Mouse (Mus musculus): ENCODE measurements at regions not wholly inside any gene's neighbourhood (a gene's known extent, or its start where the extent isn't known, plus 50 kb on each side); places are given as distances from the start of the nearest gene placed in this dataset.

DNA sequence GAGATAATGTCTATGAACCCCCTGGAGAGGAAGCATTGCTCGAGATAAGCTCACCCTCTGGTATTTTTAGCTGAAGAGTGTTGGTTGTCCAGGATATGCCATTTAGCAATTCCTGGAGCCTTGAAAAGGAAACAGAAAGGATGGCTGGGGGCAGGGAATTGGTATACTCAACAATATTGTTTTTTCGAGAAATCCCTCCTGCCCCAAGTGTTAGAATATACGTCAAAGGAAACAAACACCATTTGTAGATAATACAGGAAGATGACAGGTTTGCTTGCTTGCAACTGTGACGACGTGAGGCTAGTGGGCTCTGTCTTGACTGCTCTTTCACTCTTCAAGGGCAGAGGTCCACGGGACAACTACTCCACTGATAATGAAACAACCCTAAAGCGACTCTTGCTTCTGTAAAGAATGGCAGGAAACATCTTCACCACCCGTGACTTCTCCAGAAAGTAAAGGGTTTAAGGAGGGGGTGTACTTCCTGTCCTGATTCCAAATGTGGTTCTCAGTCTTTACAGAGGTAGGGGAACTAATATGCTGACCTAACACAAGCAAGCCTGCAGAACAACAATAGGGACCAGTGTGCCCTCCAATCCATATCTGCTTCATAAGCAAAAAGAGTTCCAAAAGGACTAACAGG, 270.3 kb downstream of the Ets1 start:
- ATAC-seq (ENCODE audit: poor library complexity, severe bottlenecking): peak; percentile 52

DNA sequence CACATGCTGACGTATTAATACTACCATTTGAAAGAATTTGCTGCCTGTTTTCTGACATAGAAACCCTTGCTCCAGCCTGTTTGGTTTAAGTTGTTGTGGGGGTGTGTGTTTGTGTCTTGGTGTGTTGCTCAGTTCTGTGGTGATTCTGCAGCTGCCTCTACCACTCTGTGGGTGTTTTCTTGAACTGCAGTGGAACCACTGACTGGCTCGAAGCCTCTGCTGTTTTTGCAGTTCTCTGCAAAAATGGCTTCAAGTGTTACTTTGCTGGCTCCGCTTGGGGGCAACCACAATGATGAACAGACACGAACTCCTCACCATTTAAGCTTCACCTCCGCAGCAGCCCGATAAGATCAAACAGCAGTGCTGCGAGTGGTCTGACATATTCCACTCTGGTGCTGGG, 274.6 kb downstream of the Ets1 start:
- ATAC-seq (ENCODE audit: poor library complexity, severe bottlenecking): peak; percentile 39

DNA sequence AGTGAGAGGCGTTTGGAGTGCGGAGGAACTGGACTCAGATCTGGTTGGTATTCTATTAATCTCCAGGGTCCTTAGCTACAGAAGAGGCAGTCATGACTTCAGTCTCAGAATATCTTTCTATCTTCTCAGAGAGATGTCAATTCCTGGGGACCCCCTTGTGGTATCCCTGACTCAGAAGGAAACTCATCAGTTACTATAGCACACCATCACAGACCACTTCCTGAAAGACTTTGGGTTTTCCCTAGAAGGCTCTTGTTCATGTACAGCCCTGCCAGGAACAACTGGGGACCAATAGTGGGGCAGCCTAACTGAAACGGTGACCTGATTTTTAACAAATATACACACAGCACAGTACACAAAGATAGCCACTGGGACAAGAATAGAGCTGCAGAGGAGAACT, 279.6 kb downstream of the Ets1 start:
- ATAC-seq (ENCODE audit: poor library complexity, severe bottlenecking): peak; percentile 35; the same call in 1 of the 2 replicates

DNA sequence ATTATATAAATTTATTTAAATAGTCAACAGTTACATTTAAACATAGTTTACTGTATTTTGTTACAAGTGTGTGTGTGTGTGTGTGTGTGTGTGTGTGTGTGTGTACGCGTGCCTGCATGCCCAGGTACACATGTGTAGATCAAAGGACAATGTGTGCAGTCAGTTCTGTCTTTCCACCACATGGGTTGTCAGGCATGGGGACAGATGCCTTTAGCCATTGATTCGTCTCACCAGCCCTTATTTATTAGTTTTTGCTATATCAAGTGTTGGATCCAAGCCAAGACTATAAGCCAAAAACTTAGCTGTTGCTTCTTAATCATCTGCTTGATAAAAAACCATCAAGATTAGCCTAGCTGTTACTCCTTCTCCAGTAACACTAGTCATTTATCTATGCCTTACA, 280.7 kb downstream of the Ets1 start:
- no peak for ATAC-seq (ENCODE audit: poor library complexity, severe bottlenecking)

DNA sequence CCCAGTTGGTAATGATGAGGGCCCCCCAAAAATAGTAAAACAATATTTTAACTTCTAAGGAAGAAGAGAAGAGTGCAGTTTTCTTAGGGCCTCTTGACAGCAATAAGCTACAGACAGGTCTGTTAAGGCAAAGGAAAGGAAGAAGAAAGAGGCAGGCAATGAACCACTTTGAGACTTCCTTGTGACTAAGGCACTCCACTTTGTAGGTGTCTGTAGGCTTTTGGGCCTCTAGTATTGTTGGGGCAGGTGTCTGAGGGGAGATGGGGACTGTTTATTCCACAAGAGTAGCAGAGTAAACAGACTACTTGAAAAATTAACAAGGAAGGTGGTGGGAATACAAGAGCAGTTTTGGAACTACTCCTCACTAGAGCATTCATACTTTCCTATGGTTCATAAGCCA, 287.9 kb downstream of the Ets1 start:
- ATAC-seq (ENCODE audit: poor library complexity, severe bottlenecking): no peak

DNA sequence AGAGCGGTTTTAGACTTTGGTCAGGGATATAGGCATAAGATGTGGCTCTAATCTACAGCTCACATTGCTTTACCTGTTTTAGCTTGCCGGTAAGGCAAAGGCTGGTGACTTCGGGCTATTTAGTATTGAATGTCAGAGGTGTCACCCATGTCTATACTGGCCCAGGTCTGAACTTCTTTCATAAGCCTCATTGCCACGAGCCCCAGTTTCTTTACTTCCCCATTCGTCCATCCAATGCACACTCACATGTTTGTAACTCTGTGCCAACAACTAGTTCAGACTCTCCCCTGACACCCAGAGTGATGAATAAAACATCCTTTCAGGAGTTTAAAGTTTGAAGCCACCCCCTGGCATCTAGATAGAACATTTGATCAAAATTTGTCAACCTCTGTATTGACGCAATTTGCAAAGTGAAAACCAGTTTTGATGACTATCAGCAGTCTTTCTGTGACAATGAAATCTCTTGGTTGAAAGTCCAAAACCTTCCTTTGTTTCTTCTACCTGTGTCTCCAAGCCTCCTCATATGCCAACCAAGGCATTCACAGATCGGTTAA, 288.4 kb downstream of the Ets1 start:
- peak; percentile 43 for ATAC-seq (ENCODE audit: poor library complexity, severe bottlenecking)

DNA sequence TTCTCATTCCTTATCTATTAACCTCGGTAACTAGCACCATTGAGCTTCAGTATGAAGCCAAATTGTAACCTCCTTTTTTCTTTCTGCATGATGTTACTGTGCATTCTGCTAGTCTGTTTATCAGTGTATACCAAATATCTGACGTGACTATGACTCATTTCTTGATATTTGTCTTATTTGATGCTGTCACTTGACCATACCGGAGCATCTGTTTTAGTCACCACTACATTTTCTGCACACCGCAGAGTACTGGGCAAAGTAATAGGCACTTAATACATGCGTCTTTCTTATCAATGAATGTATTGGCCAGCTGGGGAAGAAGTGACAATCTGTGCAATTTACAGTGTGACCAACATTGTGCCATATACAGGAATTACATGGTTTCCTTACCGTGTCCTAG, 289.0 kb downstream of the Ets1 start:
- no peak for ATAC-seq (ENCODE audit: poor library complexity, severe bottlenecking)

DNA sequence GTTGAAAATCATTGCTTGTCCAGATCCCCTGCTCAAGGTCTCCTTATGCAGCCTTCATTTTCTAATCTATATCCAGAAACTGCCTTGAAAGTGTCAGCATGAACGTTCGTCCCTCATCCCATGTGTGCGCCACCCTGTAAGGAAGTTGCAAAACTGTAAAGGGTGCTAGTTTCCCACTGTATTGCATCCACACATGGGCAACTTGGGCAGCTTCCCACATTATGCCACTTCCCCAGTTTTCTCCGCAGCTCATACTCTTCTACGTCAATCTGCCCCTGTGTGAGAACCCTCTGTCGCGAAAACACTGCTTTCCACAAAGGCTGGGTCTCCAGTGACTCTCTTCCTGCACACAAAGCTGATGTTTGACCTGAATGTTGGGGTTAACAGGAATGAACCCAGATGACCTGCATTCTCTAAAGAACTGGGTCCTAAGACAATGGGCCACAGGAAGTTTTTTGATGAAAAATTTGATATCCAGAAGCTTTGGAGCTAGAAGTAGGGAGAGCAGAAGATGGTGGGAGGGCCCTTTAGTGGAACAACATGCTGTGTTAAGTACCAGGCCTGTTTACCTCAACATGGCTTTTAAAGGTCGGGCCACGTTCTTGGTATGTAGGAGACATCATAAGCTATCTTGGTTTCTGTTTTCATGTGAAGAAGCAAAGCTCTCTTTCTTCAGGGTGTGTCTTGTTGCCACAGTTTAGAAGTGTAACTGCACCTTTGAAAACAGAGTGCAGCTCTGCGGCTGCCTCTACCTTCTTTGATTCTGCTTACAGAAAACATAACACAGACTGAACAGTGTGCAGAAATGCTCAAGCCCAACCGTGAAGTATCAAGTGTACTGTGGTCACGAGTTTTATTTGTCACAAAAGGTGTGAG, 289.9 kb downstream of the Ets1 start:
- ATAC-seq (ENCODE audit: poor library complexity, severe bottlenecking): peak; percentile 32

DNA sequence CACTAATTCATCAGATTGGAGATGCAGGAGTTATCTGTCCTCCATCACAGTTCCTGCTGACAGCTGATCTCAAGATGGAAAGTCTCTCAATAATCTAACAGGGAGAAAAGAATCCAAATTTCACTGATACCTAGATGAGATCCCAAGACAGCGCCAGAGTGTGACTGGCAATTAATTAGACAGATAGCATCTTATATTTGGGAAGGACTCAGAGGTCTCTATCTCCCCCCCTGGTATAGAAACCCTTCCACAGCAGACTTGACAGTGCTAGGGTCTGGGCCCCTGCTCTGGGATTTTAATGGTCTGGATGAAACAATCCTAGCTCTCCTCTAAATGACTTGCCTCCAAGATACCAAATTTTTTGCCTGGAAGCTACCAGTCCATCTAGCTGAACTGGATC, 291.6 kb downstream of the Ets1 start:
- no peak for ATAC-seq (ENCODE audit: poor library complexity, severe bottlenecking)

DNA sequence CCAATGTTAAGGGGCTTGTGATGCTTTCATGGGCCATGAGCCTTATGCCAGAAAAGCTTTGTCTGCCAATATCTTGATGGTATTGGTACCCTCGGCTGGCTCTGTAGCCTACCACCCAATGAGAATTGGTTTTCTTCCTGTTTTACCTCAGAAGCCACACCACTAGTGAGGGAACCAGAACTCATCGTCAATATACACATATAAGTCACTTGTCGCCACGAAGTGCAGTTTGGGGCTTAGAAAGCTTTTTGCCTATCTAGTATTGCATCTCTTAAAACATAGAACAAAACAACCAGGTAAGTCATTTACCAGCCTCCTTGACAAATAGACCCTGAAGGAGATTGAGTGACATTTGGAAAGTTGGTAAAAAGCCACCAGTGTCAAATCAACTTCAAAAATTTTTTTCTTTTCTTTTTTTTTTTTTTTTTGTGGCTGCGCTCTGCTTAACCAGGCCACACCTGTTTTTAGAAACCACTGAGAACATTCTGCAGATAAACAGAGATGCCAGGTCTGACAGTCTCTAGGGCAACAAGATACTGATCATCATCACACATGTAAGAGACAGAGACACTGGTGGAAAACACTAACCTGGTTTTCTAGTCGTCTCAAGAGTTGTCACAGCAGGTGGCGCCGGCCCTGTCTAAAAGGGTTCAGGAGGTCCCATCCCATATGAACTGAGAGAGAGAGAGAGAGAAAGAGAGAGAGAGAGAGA, 292.4 kb downstream of the Ets1 start:
- peak; percentile 56 for ATAC-seq (ENCODE audit: poor library complexity, severe bottlenecking)

DNA sequence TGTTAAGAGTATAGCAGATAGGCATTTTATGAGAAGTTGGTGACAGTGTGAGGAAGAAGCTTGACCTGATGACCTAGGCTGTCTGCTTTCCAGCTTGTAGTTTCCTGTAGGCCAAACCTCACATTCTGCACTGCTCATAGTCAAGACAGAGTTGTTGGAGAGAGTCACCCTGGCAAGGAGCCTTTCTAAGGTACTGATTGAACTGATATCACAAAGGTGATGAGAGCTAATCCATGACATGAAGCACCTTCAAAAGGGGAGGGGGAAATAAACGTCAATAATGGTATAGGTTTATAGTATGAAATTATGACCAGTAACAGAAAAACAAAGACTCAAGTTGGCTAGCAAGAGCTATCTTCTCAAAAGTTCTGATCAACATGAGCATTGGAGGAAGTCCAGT, 293.3 kb downstream of the Ets1 start:
- no peak for ATAC-seq (ENCODE audit: poor library complexity, severe bottlenecking)

DNA sequence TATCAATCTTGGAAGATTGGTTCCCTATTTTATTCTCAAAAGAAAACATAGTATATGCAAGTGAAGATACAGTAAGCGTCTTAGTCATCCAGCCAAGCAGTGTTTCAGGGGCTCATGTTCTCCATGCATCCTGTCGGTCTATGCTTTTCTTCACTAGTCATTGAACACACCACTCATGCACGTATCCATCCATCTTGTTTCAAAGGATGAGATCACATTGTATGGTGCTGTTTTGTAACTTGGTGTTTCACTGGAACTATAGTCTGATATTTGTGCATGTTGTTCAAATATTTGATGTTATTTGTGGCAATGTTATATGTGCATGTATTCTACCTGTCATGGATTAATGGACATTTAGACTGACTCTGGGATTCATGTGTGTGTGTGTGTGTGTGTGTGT, 293.8 kb downstream of the Ets1 start:
- ATAC-seq (ENCODE audit: poor library complexity, severe bottlenecking): no peak

DNA sequence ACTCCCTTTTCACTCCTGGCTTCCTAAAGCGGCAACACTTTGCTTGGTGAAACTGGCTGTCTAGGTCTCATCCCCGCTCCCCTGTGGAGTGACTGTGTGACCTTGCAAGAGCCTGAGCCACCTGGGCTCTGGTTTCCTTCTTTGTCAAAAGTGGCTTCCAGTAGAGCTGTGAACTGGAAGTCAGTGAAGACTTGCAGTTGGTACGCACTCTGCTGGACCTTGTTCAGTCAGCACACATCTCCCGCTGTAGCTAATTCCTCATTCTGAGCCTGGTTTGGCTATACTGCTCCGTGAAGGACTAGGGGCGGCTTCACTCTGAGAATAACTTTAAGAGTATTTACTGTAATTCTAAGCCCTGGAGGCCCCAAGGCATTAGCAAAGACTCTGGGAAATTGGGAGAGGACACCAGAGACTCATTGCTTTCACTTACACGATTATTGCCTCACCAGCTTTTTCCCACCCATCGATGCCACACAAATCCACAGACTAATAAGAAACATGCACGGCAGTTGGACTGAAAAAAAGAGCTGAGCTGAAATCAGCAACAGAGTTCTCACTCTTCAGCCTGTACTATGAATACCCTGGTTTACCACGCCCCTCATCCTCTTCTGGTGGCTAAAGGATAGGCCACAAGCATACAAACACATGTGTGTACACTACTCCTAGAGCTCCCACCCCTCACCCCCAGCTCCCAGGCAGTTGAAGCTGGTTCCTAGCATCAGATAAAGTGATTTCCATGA, 295.4 kb downstream of the Ets1 start:
- no peak for ATAC-seq (ENCODE audit: poor library complexity, severe bottlenecking)

DNA sequence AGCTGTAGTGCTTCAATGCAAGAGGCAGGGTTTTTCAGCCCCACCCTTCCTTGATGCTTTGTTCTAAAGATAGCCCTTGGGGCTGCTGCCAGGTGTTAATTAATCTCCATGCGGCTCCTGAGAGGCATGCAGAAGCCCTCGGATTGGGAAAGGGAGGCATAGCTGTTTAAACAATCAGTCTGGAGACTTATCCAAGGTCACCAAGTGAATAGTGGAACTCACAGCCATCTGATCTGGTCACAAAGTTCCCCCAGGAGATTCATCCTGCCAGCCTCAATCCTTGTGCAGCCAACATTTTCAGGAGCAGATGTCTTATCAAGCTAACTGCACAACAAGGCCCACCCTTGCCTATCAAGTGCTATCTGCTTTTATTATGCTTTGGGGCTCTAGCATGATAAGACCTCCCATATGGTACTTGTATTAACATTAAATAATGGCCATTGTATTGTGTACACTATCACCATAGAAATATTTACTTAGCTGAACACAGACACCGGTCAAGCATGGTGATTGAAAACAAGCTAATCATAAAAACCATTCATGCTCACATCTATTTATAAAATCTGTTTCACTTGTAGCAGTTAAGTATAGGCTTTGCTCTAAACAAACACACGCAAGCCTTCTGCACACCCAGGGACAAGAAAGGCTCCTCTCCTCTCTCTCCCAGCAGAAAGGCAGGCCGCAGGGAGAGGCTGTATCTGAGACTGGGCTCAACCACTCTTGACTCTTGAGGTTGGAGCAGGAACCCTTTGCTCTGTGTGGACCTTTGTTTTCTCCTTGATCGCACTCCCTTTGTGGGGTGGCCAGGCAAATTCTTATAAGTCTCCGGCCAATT, 297.4 kb downstream of the Ets1 start:
- no peak for ATAC-seq (ENCODE audit: poor library complexity, severe bottlenecking)

DNA sequence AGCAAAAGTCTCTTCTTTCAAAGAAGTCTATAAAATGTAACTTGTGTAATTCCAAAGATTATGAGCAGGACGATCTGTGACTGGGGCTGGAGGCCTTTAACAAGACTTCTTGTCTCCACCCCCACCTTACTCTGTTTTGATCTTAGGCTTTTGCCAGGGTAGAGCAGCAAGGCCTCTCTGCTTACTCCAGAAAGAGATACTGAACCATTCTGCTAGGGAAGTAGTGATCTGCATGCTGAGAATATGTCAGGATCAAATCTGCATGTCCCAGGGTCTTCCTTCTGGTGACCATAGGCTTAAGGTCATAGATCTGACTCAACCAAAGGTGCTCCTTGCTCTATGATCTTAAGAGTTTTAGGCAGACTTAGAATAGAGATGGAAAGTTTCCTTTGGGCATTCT, 298.4 kb downstream of the Ets1 start:
- no peak for ATAC-seq (ENCODE audit: poor library complexity, severe bottlenecking)

DNA sequence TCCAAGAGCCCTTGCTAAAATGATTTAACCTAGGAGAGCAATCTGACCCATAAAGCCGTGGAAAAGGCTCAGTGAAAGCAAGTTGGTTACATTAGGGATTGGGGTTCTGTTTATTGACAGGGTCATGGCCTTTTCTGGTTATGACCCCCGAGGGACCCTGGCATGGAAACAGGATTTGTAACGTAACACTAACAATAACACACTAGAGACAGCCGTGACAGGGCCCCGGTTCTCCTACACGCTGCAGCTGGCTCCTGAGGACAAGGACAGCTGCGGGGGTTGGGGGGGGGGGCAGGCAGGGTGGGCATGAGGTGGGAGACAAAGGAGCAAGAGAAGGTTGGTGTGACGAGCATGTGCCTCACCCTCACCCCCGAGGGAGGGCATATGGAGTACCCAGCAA, 300.4 kb downstream of the Ets1 start:
- ATAC-seq (ENCODE audit: poor library complexity, severe bottlenecking): no peak

DNA sequence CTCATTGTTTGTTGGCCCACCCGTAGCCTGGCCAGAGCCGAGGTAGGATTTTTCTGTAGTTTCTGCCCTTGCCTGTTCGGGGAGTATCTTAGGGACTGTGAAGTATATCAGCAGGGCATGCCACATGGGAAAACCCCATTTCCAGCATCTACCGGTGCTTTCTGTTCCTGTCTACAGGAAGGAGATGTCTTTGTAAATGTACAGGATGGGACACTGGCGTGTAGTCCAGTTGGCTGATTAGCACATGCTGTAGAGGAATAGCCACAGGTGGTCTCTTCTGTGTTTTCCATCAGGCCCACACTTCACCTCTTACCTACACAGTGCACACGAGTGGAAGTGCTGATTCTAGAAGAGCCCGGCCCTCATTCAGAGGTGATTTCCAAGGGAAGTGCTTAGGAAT, 301.4 kb downstream of the Ets1 start:
- ATAC-seq (ENCODE audit: poor library complexity, severe bottlenecking): no peak

DNA sequence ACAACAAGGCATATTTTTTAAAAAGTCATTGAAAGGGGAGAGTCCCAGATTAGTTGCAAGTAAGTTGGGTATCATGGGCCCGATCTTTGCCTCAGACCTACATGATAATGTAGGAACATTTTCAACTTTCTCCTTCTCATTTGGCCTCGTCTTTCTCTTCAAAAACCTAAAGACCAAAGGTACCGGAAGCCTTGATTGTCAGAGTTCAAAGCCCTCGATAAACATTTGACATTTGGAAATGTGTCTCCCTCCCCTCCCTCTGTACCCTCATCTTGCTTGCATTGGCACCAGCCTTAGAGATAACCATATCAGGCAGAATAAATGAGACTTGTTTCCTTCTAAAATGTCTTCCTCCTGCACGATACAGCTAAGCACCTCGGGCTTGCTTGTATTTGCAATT, 302.8 kb downstream of the Ets1 start:
- no peak for ATAC-seq (ENCODE audit: poor library complexity, severe bottlenecking)

DNA sequence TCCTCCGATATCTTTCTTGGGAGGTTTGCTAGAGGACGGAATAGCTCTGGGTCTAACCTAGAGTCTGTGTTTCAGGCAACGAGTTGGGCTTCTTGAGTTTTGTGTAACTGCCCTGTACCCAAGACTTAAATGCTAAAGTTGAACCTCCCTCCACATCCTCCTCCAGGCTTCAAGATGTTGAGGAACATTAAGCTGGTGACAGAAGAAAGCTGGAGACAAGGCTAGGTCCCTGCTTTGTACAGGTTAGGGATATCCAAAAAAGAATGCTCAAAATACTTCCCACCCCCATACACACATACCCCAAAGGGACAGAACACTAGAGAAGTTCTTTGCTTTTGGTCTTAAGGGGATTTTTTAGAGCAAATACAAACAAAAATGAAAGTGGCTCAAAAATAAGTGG, 303.6 kb downstream of the Ets1 start:
- ATAC-seq (ENCODE audit: poor library complexity, severe bottlenecking): no peak

Data from megakaryocyte, adult 5-6 weeks (primary cell).